Mouse (Mus musculus) MEL (cell line): ENCODE measurements at regions not wholly inside any gene's neighbourhood (a gene's known extent, or its start where the extent isn't known, plus 50 kb on each side); places are given as distances from the start of the nearest gene placed in this dataset.

Experiments used
- CTCF ChIP-seq, 3 experiments: IDR thresholded peaks in 2 of 3; conservative IDR thresholded peaks in 1 of 3; 2 replicates each; pipeline ENCODE4 v1.5.1; 2011 to 2012; ENCODE audit warnings: low read length in 3 of 3, low read depth in 2 of 3, mild to moderate bottlenecking in 2 of 3, improper control_type of control experiment in 1 of 3, inconsistent platforms in 1 of 3, mixed read lengths in 1 of 3, moderate library complexity in 1 of 3; ENCODE audit not compliant: control insufficient read depth in 1 of 3, insufficient read depth in 1 of 3, poor library complexity in 1 of 3, severe bottlenecking in 1 of 3
- EP300 ChIP-seq, 2 experiments: IDR thresholded peaks; 2 replicates each; pipeline ENCODE4 v1.6.1; 2011; ENCODE audit warnings: improper control_type of control experiment in 2 of 2, low read length in 2 of 2, low read depth in 1 of 2, mild to moderate bottlenecking in 1 of 2
- ETS1 ChIP-seq: IDR thresholded peaks from 2 replicates; pipeline ENCODE4 v1.6.1; 2012; ENCODE audit warnings: low read depth, mild to moderate bottlenecking, inconsistent platforms, low read length, improper control_type of control experiment, moderate library complexity
- GABPA ChIP-seq: IDR thresholded peaks from 2 replicates; pipeline ENCODE4 v1.6.1; 2012; ENCODE audit warnings: low read depth, mild to moderate bottlenecking, inconsistent platforms, low read length, improper control_type of control experiment, moderate library complexity
- MYB ChIP-seq: IDR thresholded peaks from 2 replicates; pipeline ENCODE4 v1.6.1; 2011; ENCODE audit warnings: mild to moderate bottlenecking, low read depth, low read length, improper control_type of control experiment
- POLR2A ChIP-seq, 2 experiments: IDR thresholded peaks; 2 replicates each; pipeline ENCODE4 v1.6.1; 2011 to 2012; ENCODE audit warnings: low read length in 2 of 2, mild to moderate bottlenecking in 2 of 2, control low read depth in 1 of 2, improper control_type of control experiment in 1 of 2, low read depth in 1 of 2, moderate library complexity in 1 of 2; ENCODE audit not compliant: control insufficient read depth in 1 of 2, insufficient read depth in 1 of 2, poor library complexity in 1 of 2
- RAD21 ChIP-seq: IDR thresholded peaks from 2 replicates; pipeline ENCODE4 v1.6.1; 2011; ENCODE audit warnings: mild to moderate bottlenecking, low read depth, low read length, improper control_type of control experiment
- TCF12 ChIP-seq: IDR thresholded peaks from 2 replicates; pipeline ENCODE4 v1.6.1; 2014; ENCODE audit warnings: low read depth, mild to moderate bottlenecking, inconsistent platforms, low read length, improper control_type of control experiment, moderate library complexity

GRCm38 (mm10) chr12:56144359-56144758 is 201.3 kb downstream of the Mbip start:
- TF ChIP-seq POLR2A (IDR thresholded peaks at IDR 0.05; ENCODE audit: control insufficient read depth in 1 of 2, insufficient read depth in 1 of 2, low read depth in 1 of 2, low read length in 2 of 2, poor library complexity in 1 of 2) = no peak
- TF ChIP-seq CTCF (IDR thresholded peaks at IDR 0.05 in 2 of 3, conservative IDR thresholded peaks at IDR 0.05 in 1 of 3; ENCODE audit: control insufficient read depth in 1 of 3, insufficient read depth in 1 of 3, low read depth in 2 of 3, low read length in 3 of 3, poor library complexity in 1 of 3, severe bottlenecking in 1 of 3) = no peak
- no peak for TF ChIP-seq GABPA
- no peak for TF ChIP-seq EP300 (IDR thresholded peaks at IDR 0.05; ENCODE audit: low read depth in 1 of 2, low read length in 2 of 2)
- no peak for TF ChIP-seq ETS1
- TF ChIP-seq TCF12 = no peak
- no peak for TF ChIP-seq MYB
- no peak for TF ChIP-seq RAD21
